Mouse (Mus musculus) limb, embryonic 14.5 days (tissue): ENCODE data around the gene Trim52. TPM values are rescaled to one million over a fixed set of nuclear protein-coding genes. Genes with fewer than 3 reads are reported as not detected.

Experiments used
- ATAC-seq: fragments of 200-750 bp; cut with Nextera tagmentation; 2 replicates; pipeline ENCODE4 v1.8.0; 2017; ENCODE audit warnings: low read depth, moderate number of reproducible peaks, moderate TSS enrichment; ENCODE audit not compliant: low FRiP score
- DNase-seq: peaks from one replicate; pipeline ENCODE4 v3.0.0-alpha.2; 2015; ENCODE audit warnings: low spot score
- H3K27ac ChIP-seq: fragments of 300-500 bp; sonication (generic); replicated peaks from 2 replicates; pipeline ENCODE4 v1.5.1; 2014; ENCODE audit warnings: low read depth, mild to moderate bottlenecking, low read length, moderate library complexity, mixed read lengths
- H3K27me3 ChIP-seq: fragments of 300-500 bp; sonication (generic); 2 replicates; pipeline ENCODE4 v1.6.1; 2014; ENCODE audit warnings: low read length, mixed read lengths; ENCODE audit not compliant: control insufficient read depth, insufficient read depth
- H3K36me3 ChIP-seq: fragments of 300-500 bp; sonication (generic); 2 replicates; pipeline ENCODE4 v1.6.1; 2014; ENCODE audit warnings: mild to moderate bottlenecking, low read length, moderate library complexity, mixed read lengths; ENCODE audit not compliant: control insufficient read depth, insufficient read depth
- H3K4me1 ChIP-seq: fragments of 300-500 bp; sonication (generic); 2 replicates; pipeline ENCODE4 v1.6.1; 2014; ENCODE audit warnings: antibody characterized with exemption, low read length, mixed read lengths; ENCODE audit not compliant: control insufficient read depth, insufficient read depth
- H3K4me2 ChIP-seq: fragments of 300-500 bp; sonication (generic); replicated peaks from 2 replicates; pipeline ENCODE4 v1.6.1; 2014; ENCODE audit warnings: low read depth, mild to moderate bottlenecking, low read length, moderate library complexity; ENCODE audit not compliant: severe bottlenecking
- H3K4me3 ChIP-seq: fragments of 300-500 bp; sonication (generic); replicated peaks from 2 replicates; pipeline ENCODE4 v1.5.1; 2014; ENCODE audit warnings: low read length
- H3K9ac ChIP-seq: fragments of 300-500 bp; sonication (generic); 2 replicates; pipeline ENCODE4 v1.6.1; 2014; ENCODE audit warnings: mild to moderate bottlenecking, low read depth, low read length, moderate library complexity; ENCODE audit not compliant: severe bottlenecking
- H3K9me3 ChIP-seq: fragments of 300-500 bp; sonication (generic); 2 replicates; pipeline ENCODE4 v1.6.1; 2016; ENCODE audit warnings: low read length; ENCODE audit not compliant: control insufficient read depth
- POLR2A ChIP-seq: fragments of 200-500 bp; IDR thresholded peaks from 2 replicates; pipeline ENCODE4 v1.8.0; 2012; ENCODE audit warnings: inconsistent platforms, mild to moderate bottlenecking, moderate library complexity, borderline replicate concordance; ENCODE audit not compliant: insufficient read depth, insufficient read length; ENCODE audit errors: extremely low read depth
- WGBS: fragments of 180-500 bp; shearing (Covaris S2); extraction: QIAGEN DNeasy Blood & Tissue Kit; methylation state at CpG from one replicate; pipeline ENCODE4 v1.1.7; 2014; 5-methylcytosine and 5-hydroxymethylcytosine counted together
- polyA plus RNA-seq, 2 experiments: library from polyadenylated mRNA; depleted of rRNA in 1 of 2; stranded (reverse) in 1 of 2; unstranded in 1 of 2; fragments of >200 nt; fragmentation: Nextera tagmentation in 1 of 2; extraction: Ambion mirVana in 1 of 2; gene quantifications; 2 replicates each; pipeline versions ENCODE4 v1.2.1 to v1.2.3; 2012 to 2014

Trim52 gene
- polyA plus RNA-seq, 2 experiments, result 0.10 TPM; not detected in 1

- Histone ChIP-seq H3K4me3 (no peak overlapping the region), H3K27ac (no peak overlapping the region), H3K9me3 (no peaks in the 10 kb centered on the region), H3K4me2 (no peak overlapping the region), H3K27me3 (no peaks in the 10 kb centered on the region), H3K9ac (no peak overlapping the region), H3K4me1 (no peaks in the 10 kb centered on the region), H3K36me3 (no peaks in the 10 kb centered on the region)
- DNase-seq (no peak), ATAC-seq (no peak)
- 79% methylated on average over 4 of the region's 4 CpGs for WGBS
- TF ChIP-seq POLR2A, result no peak
These were observed 72.2 kb downstream of the Trim52 start for GRCm38 (mm10) chr14:106178245-106178644.

GRCm38 (mm10) chr14:106179102-106179727, 73.2 kb downstream of the Trim52 start:
- TF ChIP-seq POLR2A, result no peak
- Histone ChIP-seq H3K9ac (no peak overlapping the region), H3K9me3 (no peaks in the 10 kb centered on the region), H3K4me3 (no peak overlapping the region), H3K36me3 (no peaks in the 10 kb centered on the region), H3K27me3 (no peaks in the 10 kb centered on the region), H3K4me2 (no peak overlapping the region), H3K4me1 (no peaks in the 10 kb centered on the region), H3K27ac (no peak overlapping the region)
- no peak for DNase-seq
- ATAC-seq, result no peak
- 71% methylated on average over 8 of the region's 8 CpGs for WGBS

- Histone ChIP-seq H3K9ac (no peak overlapping the region), H3K4me3 (no peak overlapping the region), H3K36me3 (no peaks in the 10 kb centered on the region), H3K27me3 (no peaks in the 10 kb centered on the region), H3K9me3 (no peaks in the 10 kb centered on the region), H3K4me2 (no peak overlapping the region), H3K27ac (no peak overlapping the region), H3K4me1 (no peaks in the 10 kb centered on the region)
- 82% methylated on average over 2 of the region's 2 CpGs for WGBS
- no peak for TF ChIP-seq POLR2A
- DNase-seq (no peak), ATAC-seq (no peak)
These were observed 73.7 kb downstream of the Trim52 start for GRCm38 (mm10) chr14:106179728-106180125.

- no peaks in the 10 kb centered on the region for H3K4me1 ChIP-seq
- DNase-seq (no peak), ATAC-seq (no peak)
- no peak overlapping the region for H3K4me3 ChIP-seq
- no peak for TF ChIP-seq POLR2A
- H3K36me3 ChIP-seq, result no peaks in the 10 kb centered on the region
- no peak overlapping the region for H3K4me2 ChIP-seq
- H3K9me3 ChIP-seq, result no peaks in the 10 kb centered on the region
- no peak overlapping the region for H3K27ac ChIP-seq
- H3K27me3 ChIP-seq, result no peaks in the 10 kb centered on the region
- H3K9ac ChIP-seq, result no peak overlapping the region
These were observed 74.6 kb downstream of the Trim52 start for GRCm38 (mm10) chr14:106180616-106181015.

GRCm38 (mm10) chr14:106183985-106184384, 78.0 kb downstream of the Trim52 start:
- H3K4me2 ChIP-seq, result no peak overlapping the region
- no peak for ATAC-seq
- no peak for DNase-seq
- no peaks in the 10 kb centered on the region for H3K9me3 ChIP-seq
- no peaks in the 10 kb centered on the region for H3K36me3 ChIP-seq
- H3K4me3 ChIP-seq, result no peak overlapping the region
- 81% methylated on average over 2 of the region's 3 CpGs for WGBS
- H3K27me3 ChIP-seq, result no peaks in the 10 kb centered on the region
- no peak overlapping the region for H3K9ac ChIP-seq
- no peak overlapping the region for H3K27ac ChIP-seq
- TF ChIP-seq POLR2A, result no peak
- no peaks in the 10 kb centered on the region for H3K4me1 ChIP-seq

Other genes starting within 250 kb of the Trim52 start
- gene Spry2, start 209.4 kb upstream of the Trim52 start, polyA plus RNA-seq (2012; rRNA removed), result 35.6 and 43.7 TPM in 2 replicates
- gene Spry2, start 209.4 kb upstream of the Trim52 start, polyA plus RNA-seq (2014; fragmentation: Nextera tagmentation; extraction: Ambion mirVana), result 75.9 and 80.1 TPM in 2 replicates